Mouse (Mus musculus): Measurements from ENCODE around the gene D430042O09Rik.

D430042O09Rik gene

GRCm38 (mm10) chr7:125741271-125741703 is 33.6 kb downstream of the D430042O09Rik start:
- DNase-seq = no peak

- no peak for DNase-seq
Observed at GRCm38 (mm10) chr7:125744774-125745173, 37.1 kb downstream of the D430042O09Rik start.

- no peak for DNase-seq
Observed at GRCm38 (mm10) chr7:125746621-125747315, 39.1 kb downstream of the D430042O09Rik start.

DNA sequence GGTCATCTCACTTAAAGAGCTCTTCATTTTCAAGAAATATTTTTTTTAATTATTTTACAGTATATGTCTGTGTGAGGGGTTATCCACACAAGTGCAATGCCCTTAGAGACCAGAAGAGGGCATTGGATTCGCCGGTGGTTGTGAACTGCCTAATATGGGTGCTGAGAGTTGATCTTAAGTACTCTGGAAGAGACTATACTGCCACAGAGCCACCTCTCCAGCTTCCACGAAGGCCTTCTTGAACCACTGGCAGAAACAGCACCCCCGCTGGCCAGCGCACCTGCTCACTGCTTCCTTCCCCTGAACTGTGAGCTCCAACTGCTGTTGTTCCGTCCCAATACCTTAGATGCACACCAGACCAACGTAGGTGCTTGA is 39.6 kb downstream of the D430042O09Rik start:
- no peak for DNase-seq

GRCm38 (mm10) chr7:125748186-125748585 is 40.5 kb downstream of the D430042O09Rik start:
- DNase-seq = no peak

DNA sequence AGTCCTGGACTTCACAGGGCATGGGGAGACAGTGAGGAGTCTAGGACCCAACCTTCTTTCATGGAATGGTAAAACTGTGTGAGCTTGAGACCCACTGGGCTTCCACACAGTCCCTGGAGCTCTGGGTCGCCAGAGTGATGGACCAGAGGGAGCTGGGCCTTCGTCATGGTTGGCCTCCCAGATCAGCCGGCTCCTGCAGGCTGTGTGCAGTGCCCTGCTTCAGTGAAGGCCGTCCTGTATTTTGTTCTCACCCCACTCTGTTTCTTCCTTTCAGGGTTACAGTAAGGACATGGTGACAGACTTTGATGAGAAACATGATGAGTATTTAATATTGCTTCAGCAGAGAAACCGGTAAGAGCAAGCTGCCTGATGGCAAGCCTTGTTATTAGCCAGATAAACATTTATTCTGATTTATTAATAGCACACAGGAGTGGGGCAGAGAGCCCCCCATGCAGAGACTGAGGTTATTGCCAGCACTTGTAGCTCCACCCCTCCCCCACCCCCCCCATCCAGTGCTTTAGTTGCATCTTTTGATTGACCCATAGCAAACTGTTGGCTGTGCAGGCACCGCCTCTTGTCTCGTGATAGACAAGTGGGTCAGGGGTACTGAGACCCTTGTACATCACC is 45.1 kb downstream of the D430042O09Rik start:
- no peak for DNase-seq

DNA sequence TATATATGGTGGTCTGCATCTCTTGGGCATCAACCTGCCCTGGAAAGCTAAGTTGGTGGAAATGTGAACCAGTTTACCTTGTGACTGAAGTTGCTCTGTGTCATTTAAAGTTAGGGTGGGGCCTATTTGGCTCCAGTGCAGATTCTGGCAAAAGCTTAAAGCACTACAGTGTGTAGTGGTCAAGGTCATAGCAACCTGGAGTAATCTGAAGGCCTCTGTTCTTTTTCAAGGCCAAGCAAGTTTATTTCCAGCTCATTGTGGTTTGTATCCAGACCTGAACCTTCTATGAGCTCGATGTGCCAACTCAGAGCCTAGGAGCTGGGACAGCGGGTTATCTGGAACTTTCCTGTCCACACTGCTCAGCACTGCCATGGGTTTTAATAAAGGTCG is 45.6 kb downstream of the D430042O09Rik start:
- DNase-seq = no peak

GRCm38 (mm10) chr7:125756806-125757205 is 49.1 kb downstream of the D430042O09Rik start:
- DNase-seq = no peak

GRCm38 (mm10) chr7:125757896-125758623 is 50.4 kb downstream of the D430042O09Rik start:
- no peak for DNase-seq

DNA sequence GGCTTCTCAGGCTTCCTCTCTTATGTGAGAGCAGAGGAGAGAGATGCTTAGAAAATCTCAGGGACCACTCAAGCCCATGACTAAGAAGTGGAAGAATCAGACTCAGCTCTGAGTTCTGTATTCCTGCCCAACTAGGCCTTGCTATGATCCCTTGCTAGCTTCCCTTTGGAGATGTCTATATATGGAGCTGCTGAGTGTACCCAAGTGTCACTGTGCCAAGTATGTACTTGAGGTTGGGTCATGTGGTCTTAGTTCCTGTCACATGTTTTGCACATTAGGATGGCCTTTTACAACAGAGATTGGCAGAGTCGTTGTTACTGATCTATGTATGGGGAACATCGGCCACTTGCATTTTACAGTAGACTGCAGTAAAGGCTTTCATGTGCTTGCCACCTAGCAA is 54.6 kb downstream of the D430042O09Rik start:
- DNase-seq = no peak

- DNase-seq = no peak
Observed at GRCm38 (mm10) chr7:125762883-125763830, 55.5 kb downstream of the D430042O09Rik start.

- DNase-seq = no peak
Observed at GRCm38 (mm10) chr7:125764373-125764772, 56.7 kb downstream of the D430042O09Rik start.

DNA sequence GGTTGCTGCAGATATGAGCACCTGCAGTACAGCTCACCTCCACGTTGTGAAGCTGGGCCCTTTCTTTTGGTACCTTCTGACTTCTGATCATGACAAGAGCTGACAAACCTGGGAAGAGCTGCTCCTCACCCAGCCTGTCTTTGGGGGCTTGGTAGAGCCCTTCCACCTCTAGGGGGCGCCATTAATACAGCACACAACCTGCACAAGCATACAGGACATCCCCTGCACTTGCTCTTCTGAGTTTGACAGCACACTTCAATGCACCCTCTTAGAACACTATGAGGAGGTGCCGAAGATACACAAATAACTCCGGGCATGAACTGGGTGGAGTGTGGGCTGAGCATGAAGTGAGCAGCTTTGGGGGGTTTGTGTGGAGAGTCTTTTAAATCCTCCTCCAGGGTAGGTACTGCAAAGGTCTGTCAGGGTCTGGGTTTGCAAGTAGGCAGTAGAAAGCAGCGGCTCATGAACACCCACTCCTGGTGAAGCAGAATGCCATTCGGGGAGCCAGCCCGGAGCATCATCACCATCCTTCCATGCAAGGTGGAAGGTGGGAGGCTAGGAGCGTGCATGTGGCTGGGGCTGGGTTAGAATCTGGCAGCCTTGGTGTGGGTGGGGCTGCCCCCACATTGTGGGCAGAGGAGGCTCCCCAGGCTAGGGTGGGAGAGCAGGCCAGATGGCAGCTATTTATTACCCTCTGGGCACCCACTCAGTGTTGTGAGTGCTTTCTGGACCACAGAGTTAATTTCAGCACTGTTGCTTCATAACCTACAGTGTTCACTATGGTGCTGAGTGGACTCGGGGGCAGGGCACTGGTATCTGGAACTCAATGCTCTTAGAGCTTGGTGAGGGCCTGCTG is 59.5 kb downstream of the D430042O09Rik start:
- peak; percentile 67 for DNase-seq

DNA sequence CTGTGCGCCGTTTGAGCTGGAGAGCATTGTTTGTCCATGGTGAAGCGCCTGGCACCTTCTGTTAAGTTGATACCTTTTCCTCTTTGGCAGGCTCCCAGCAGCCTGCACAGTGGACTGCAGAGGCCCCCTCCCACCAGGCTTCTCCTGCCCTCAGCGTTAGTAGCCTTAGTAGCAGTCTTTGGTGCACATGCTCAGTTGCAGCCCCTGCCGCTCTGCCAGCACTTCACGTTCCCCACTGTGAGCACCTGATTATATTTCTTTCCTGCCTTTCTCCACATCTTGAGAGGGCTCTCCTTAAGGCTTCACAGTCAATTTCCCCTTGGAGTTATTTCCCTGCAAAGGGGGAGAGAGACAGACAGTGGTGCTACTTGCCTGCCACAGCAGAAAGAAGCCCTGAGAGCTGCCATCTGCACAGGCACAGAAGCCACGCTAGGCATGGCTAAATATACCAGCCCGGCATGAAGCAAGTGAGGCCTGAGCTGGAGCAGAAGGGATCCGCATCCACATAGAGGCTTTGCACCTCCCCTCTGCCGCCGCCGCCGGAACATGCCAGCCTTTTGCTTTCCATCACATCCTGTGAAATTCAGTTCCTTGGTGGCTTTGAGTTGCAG is 65.4 kb downstream of the D430042O09Rik start:
- DNase-seq = peak; percentile 38

- no peak for DNase-seq
Observed at GRCm38 (mm10) chr7:125783206-125783605, 75.5 kb downstream of the D430042O09Rik start.

DNA sequence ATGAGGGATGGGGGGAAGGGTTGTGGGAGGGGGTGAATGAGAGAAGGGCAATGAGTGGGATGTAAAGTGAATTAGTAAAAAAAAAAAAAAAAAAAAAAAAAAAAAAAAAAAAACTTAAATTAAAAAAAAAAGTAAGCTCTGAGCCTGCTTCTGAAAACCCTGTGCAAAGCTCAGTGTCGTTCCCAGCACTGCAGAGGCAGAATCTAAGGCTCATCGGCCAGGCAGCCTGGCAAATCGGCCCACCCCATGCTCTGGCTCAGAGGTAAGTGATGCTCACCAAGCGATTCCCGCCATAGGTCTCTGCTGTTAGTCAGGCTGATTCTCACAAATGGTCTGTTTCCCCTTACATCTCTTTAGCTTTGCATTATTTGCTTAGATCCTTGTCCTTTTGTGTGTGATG is 78.4 kb downstream of the D430042O09Rik start:
- no peak for DNase-seq

DNA sequence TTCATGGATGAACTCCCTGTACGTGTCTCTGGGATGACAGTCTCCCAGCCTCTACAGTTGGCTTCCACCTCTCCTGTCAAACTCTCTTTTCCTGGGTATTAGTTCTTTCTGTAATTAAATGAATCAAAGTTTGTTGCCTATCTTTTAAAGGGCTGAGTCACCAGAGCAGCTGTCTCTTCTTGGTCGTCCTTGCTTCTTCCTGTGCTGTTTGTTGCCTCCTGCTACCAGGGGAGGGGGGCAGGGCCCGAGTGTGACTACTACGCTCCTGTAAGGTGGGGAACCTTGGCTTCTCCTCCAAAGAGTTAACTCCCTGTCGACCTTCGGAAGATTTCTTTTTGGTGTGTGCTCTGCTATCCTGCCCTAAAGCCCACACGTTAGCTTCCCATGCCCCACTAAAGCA is 79.4 kb downstream of the D430042O09Rik start:
- DNase-seq = no peak

DNA sequence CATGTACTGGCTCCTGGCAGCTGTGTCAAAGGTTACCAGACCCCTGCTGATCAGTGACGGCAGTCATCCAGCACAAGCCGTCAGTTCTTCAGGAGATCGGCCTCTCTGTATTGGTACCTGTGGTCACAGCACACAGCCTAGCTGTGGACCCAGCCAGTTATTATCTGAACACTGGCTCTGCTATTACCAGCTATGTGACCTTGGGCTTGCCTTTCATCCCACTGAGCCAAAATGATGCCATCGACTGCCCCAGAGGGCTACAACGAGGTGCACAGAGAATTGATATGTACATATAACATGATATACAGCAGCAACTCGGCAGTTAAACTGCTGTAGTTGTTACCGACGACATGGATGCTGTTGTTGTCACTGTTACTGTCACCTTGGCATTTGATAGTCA is 82.4 kb downstream of the D430042O09Rik start:
- no peak for DNase-seq

- no peak for DNase-seq
Observed at GRCm38 (mm10) chr7:125806571-125806970, 98.9 kb downstream of the D430042O09Rik start.

DNA sequence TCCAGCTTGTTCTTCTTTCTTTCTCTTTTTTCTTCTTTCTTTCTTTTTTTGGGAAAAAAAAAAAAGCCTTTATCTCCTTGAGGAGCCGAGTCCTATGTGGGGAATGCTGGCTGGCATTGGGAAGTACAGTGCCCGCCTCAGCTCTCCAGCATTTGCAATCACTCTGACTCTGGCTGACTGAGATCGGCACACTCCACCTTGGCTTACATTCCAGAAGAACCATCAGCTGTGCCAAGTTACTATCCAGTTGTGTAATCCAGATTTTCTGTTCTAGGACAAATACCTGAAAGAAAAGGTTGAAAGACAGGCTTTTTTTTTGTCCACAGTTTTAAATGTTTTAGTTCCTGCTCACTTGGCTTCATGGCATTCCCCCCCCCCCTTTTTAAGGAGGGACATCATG is 100.5 kb downstream of the D430042O09Rik start:
- DNase-seq = no peak

GRCm38 (mm10) chr7:125812721-125813120 is 105.0 kb downstream of the D430042O09Rik start:
- DNase-seq = no peak
